Mouse (Mus musculus) forebrain, embryonic 15.5 days (tissue): ENCODE measurements around the gene Mterf4. TPM values are rescaled to one million over a fixed set of nuclear protein-coding genes. Genes with fewer than 3 reads are reported as not detected.

Experiments used
- ATAC-seq: fragments of 200-750 bp; cut with Nextera tagmentation; replicated peaks from 2 replicates; pipeline ENCODE4 v1.8.0; 2017; ENCODE audit warnings: mild to moderate bottlenecking, moderate TSS enrichment, moderate library complexity
- H3K27ac ChIP-seq: fragments of 300-500 bp; sonication (generic); replicated peaks from 2 replicates; pipeline ENCODE4 v1.5.1; 2015; ENCODE audit warnings: mild to moderate bottlenecking, inconsistent platforms
- H3K27me3 ChIP-seq: fragments of 300-500 bp; sonication (generic); 2 replicates; pipeline ENCODE4 v1.6.1; 2015; ENCODE audit warnings: inconsistent platforms
- H3K36me3 ChIP-seq: fragments of 300-500 bp; sonication (generic); 2 replicates; pipeline ENCODE4 v1.6.1; 2015; ENCODE audit warnings: mild to moderate bottlenecking, inconsistent platforms
- H3K4me1 ChIP-seq: fragments of 300-500 bp; sonication (generic); 2 replicates; pipeline ENCODE4 v1.6.1; 2015; ENCODE audit warnings: inconsistent platforms
- H3K4me2 ChIP-seq: fragments of 300-500 bp; sonication (generic); replicated peaks from 2 replicates; pipeline ENCODE4 v1.6.1; 2015; ENCODE audit warnings: mild to moderate bottlenecking, inconsistent platforms
- H3K4me3 ChIP-seq: fragments of 300-500 bp; sonication (generic); 2 replicates; pipeline ENCODE4 v1.5.1; 2015; ENCODE audit warnings: mild to moderate bottlenecking, inconsistent platforms
- H3K9ac ChIP-seq: fragments of 300-500 bp; sonication (generic); replicated peaks from 2 replicates; pipeline ENCODE4 v1.6.1; 2015; ENCODE audit warnings: mild to moderate bottlenecking, inconsistent platforms
- H3K9me3 ChIP-seq: fragments of 300-500 bp; sonication (generic); 2 replicates; pipeline ENCODE4 v1.6.1; 2016; ENCODE audit warnings: inconsistent platforms
- WGBS: fragments of 180-500 bp; shearing (Covaris S2); methylation state at CpG from one replicate; pipeline ENCODE4 v1.1.7; 2015; ENCODE audit warnings: mixed read lengths; 5-methylcytosine and 5-hydroxymethylcytosine counted together
- microRNA-seq: library from miRNA; unstranded; fragments of <30 nt; microRNA quantifications from one replicate; pipeline ENCODE4, GENCODE M21; 2016
- polyA plus RNA-seq: library from polyadenylated mRNA; unstranded; fragments of >200 nt; fragmentation: Nextera tagmentation; extraction: Ambion mirVana; gene quantifications from 2 replicates; pipeline ENCODE4 v1.2.1, GENCODE M21; 2015

The Mterf4 gene
- polyA plus RNA-seq, 1 experiment from 2014 or later, result 38.0 TPM

DNA sequence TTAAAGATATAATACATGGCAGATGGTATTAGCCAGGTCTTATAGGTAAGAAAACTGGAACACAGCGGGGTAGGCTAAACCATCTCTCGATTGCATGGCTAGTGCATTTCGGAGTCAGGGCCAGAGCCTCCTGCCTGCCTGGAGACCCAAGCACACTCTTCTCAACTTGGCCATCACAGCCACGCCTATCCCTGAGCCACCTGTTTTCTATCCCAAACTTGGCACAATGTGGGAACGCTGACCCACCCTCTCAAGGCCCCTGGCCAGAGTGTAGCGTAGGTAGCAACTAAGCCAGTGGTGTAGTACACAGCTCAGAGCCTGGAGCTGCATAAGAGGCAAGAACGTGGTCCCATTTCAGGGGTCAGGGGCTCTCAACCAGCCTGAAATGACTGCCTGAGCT lies 50.0 kb downstream of the Mterf4 start:
- WGBS, result 92% methylated on average over 7 of the region's 7 CpGs
- no peaks in the 10 kb centered on the region for H3K36me3 ChIP-seq

DNA sequence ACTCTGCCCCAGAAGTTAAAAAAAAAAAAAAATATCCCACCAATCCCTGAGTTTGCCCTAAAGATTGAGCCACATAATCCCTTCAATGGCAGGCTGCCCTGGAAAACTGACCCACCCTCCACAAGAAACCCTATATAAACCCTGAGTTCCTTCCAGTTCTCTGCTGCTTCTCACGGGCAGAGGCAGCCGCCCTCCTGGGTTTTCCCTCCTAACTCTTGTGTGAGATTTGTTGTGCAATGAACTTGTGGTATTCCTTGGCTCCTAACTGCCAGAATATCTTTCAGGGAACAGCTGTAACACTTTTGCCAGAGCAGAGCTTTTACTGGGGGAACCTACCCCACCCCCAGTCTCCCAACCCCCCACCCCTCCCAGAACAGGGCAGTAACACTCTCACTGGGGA lies 53.1 kb downstream of the Mterf4 start:
- H3K36me3 ChIP-seq, result no peaks in the 10 kb centered on the region
- H3K4me3 ChIP-seq, result no peak overlapping the region
- no peaks in the 10 kb centered on the region for H3K4me1 ChIP-seq
- H3K9me3 ChIP-seq, result no peaks in the 10 kb centered on the region
- WGBS, result 65% methylated on average over 2 of the region's 2 CpGs
- no peak for ATAC-seq
- H3K27ac ChIP-seq, result no peak overlapping the region
- H3K4me2 ChIP-seq, result no peak overlapping the region
- no peak overlapping the region for H3K9ac ChIP-seq
- no peaks in the 10 kb centered on the region for H3K27me3 ChIP-seq

More for the DNA sequence above, 50.0 kb downstream of the Mterf4 start:
- H3K4me1 ChIP-seq, result no peaks in the 10 kb centered on the region
- H3K27me3 ChIP-seq, result no peaks in the 10 kb centered on the region
- no peak overlapping the region for H3K9ac ChIP-seq
- H3K9me3 ChIP-seq, result no peaks in the 10 kb centered on the region
- H3K27ac ChIP-seq, result no peak overlapping the region
- no peak for ATAC-seq
- no peak overlapping the region for H3K4me3 ChIP-seq
- no peak overlapping the region for H3K4me2 ChIP-seq

Small RNA genes within 50 kb of the gene (microRNA-seq; reads per million reads assigned to microRNA genes)
- gene Mir6345 (not detected), gene Mir6901 (not detected), gene Mir6902 (0.66 reads per million)

Other genes with a start within 250 kb of the Mterf4 start
- 336 and 351 TPM in 2 replicates for gene Kif1a, start 204.0 kb downstream of the Mterf4 start, polyA plus RNA-seq
- gene Agxt, start 170.7 kb downstream of the Mterf4 start, polyA plus RNA-seq, result not detected in 2 replicates
- gene 2310007B03Rik, start 145.0 kb downstream of the Mterf4 start, polyA plus RNA-seq, result 0.17 and 0.20 TPM in 2 replicates
- gene Crocc2, start 137.2 kb downstream of the Mterf4 start, polyA plus RNA-seq, result 0.17 and 0.38 TPM in 2 replicates
- gene Sned1, start 70.1 kb downstream of the Mterf4 start, polyA plus RNA-seq, result 3.7 and 3.9 TPM in 2 replicates
- gene Ppp1r7, start 36.9 kb upstream of the Mterf4 start, polyA plus RNA-seq, result 56.2 and 57.5 TPM in 2 replicates
- 10.2 and 11.3 TPM in 2 replicates for gene Pask, start 37.6 kb upstream of the Mterf4 start, polyA plus RNA-seq
- gene Ano7, start 68.0 kb upstream of the Mterf4 start, polyA plus RNA-seq, result 0.18 TPM in 2 replicates
- 61.1 and 66.5 TPM in 2 replicates for gene Hdlbp, start 172.9 kb upstream of the Mterf4 start, polyA plus RNA-seq
- 3.2 and 4.3 TPM in 2 replicates for gene Farp2, start 206.2 kb upstream of the Mterf4 start, polyA plus RNA-seq